ENCODE assay signal across 33 mouse cellular contexts in the genomic region with DNA sequence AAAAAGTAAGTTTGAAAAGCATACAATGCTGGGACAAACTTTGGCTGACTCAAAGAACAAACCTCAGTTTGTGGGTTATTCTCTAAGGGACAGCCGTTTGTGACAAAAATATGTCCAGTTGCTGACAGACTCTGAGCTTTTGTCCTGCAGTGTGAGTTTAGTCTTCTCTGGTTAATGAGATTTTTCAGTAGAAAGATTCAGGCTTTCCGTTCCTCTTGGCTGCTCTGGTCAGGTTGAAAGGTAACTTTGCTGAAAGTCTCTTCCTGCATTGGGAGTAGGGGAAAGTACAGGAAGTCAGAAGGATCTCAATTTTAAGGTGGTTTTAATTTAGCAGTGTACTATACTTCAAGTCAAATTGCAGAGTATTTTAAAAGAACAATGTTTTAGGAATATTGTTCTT. TPM values are rescaled to one million over a fixed set of nuclear protein-coding genes. Genes with fewer than 3 reads are reported as not detected.
DNase-seq lines count a peak whose midpoint lies in the region; ATAC-seq and TF ChIP-seq lines count a peak whose summit lies in the region.
"Had no signal": no experiment of that assay in that cellular context is flagged by ENCODE, and none has a peak within 500 bp of the region (broad histone marks: within the 10 kb centered on the region; RNA-seq: fewer than 3 reads in every experiment).

No protein-coding gene starts in this region.

- H3K27ac ChIP-seq in kidney, adult 2 months (ENCODE audit: insufficient read depth, low read depth, low read length) = peak overlapping the region; percentile 97
- H3K27ac ChIP-seq in kidney, embryonic 14.5 days (ENCODE audit: low read depth, low read length) = peak overlapping the region; percentile 12; the same call in 1 of the 2 replicates
- H3K27ac ChIP-seq in kidney, postnatal 0 days = peak overlapping the region; percentile 65
- H3K27ac ChIP-seq: embryonic facial prominence, embryonic 12.5 days; embryonic facial prominence, embryonic 15.5 days; heart, embryonic 13.5 days; hindbrain, embryonic 14.5 days had no signal

- H3K9ac ChIP-seq in kidney, embryonic 14.5 days (ENCODE audit: low read depth, low read length) = no peak overlapping the region
- H3K9ac ChIP-seq in kidney, postnatal 0 days (ENCODE audit: low read depth, low read length) = no peak overlapping the region
- H3K9ac ChIP-seq: embryonic facial prominence, embryonic 12.5 days; embryonic facial prominence, embryonic 15.5 days; forebrain, postnatal 0 days; heart, embryonic 13.5 days; hindbrain, embryonic 14.5 days had no signal

- no peaks in the 10 kb centered on the region for H3K36me3 ChIP-seq in kidney, adult 2 months (ENCODE audit: control insufficient read depth, insufficient read depth, low read length)
- no peaks in the 10 kb centered on the region for H3K36me3 ChIP-seq in kidney, embryonic 14.5 days (ENCODE audit: control insufficient read depth, insufficient read depth, low read length)
- H3K36me3 ChIP-seq in kidney, postnatal 0 days (ENCODE audit: insufficient read depth, low read length) = no peaks in the 10 kb centered on the region
- H3K36me3 ChIP-seq: embryonic facial prominence, embryonic 12.5 days; embryonic facial prominence, embryonic 15.5 days; heart, embryonic 13.5 days had no signal

- H3K9me3 ChIP-seq in kidney, embryonic 14.5 days (ENCODE audit: control insufficient read depth, low read length) = no peaks in the 10 kb centered on the region
- H3K9me3 ChIP-seq in kidney, postnatal 0 days (replicated peaks; ENCODE audit: low read length) = no peaks in the 10 kb centered on the region
- H3K9me3 ChIP-seq: embryonic facial prominence, embryonic 12.5 days; embryonic facial prominence, embryonic 15.5 days; G1E; heart, embryonic 13.5 days had no signal

- intact Hi-C loops in left cerebral cortex, postnatal 14 days (cut with DNase I) = no loop called here

- no peak for ATAC-seq in kidney, embryonic 14.5 days (ENCODE audit: low FRiP score, low TSS enrichment)
- no peak for ATAC-seq in kidney, postnatal 0 days (replicated peaks; ENCODE audit: low FRiP score, low read depth)
- ATAC-seq: forebrain, embryonic 14.5 days; forebrain, postnatal 0 days had no signal

- H3K4me1 ChIP-seq in kidney, adult 2 months (ENCODE audit: control insufficient read depth, insufficient read depth, low read length) = peaks cover 4% of the 10 kb centered on the region; the same call in 1 of the 2 replicates
- peaks cover 12% of the 10 kb centered on the region; the same call in 1 of the 2 replicates for H3K4me1 ChIP-seq in kidney, embryonic 14.5 days (ENCODE audit: control insufficient read depth, insufficient read depth, low read length)
- peaks cover 6% of the 10 kb centered on the region; the same call in 1 of the 2 replicates for H3K4me1 ChIP-seq in kidney, postnatal 0 days (replicated peaks; ENCODE audit: insufficient read depth, low read length)

- no peak overlapping the region for H3K4me2 ChIP-seq in kidney, embryonic 14.5 days (replicated peaks; ENCODE audit: low read depth, low read length)
- no peak overlapping the region for H3K4me2 ChIP-seq in kidney, postnatal 0 days (ENCODE audit: low read length)
- H3K4me2 ChIP-seq: embryonic facial prominence, embryonic 12.5 days; embryonic facial prominence, embryonic 15.5 days; heart, embryonic 13.5 days; hindbrain, embryonic 14.5 days had no signal

- 42% methylated on average over 2 of the region's 2 CpGs for WGBS in kidney, adult 2 months
- 76% methylated on average over 2 of the region's 2 CpGs for WGBS in kidney, embryonic 14.5 days
- WGBS in kidney, postnatal 0 days = 72% methylated on average over 2 of the region's 2 CpGs

- no peak for TF ChIP-seq CTCF in kidney, adult 2 months (conservative IDR thresholded peaks at IDR 0.05; ENCODE audit: insufficient read depth, insufficient read length, low read depth, low read length)
- no peak for TF ChIP-seq CTCF in kidney, postnatal 0 days (IDR thresholded peaks at IDR 0.05; ENCODE audit: low read depth)

- H3K27me3 ChIP-seq in kidney, adult 2 months (replicated peaks; ENCODE audit: control insufficient read depth, insufficient read depth, low read length) = no peaks in the 10 kb centered on the region
- no peaks in the 10 kb centered on the region for H3K27me3 ChIP-seq in kidney, embryonic 14.5 days (ENCODE audit: control insufficient read depth, insufficient read depth, low read length)
- no peaks in the 10 kb centered on the region for H3K27me3 ChIP-seq in kidney, postnatal 0 days (ENCODE audit: insufficient read depth, low read length)
- H3K27me3 ChIP-seq: CH12.LX; embryonic facial prominence, embryonic 12.5 days; embryonic facial prominence, embryonic 15.5 days; heart, embryonic 13.5 days had no signal

- TF ChIP-seq POLR2A in kidney, adult 2 months (IDR thresholded peaks at IDR 0.05; ENCODE audit: low read depth, low read length) = no peak

- DNase-seq in kidney, adult 2 months = peak; percentile 80
- DNase-seq in kidney, postnatal 10 days = no peak
- peak; percentile 21 for DNase-seq in kidney, postnatal 0 days (ENCODE audit: low spot score)
- DNase-seq in kidney, postnatal 36 days = peak; percentile 29 to 64
- DNase-seq in gastrocnemius, adult 18-20 months (ENCODE audit: low spot score) = no peak
- DNase-seq in left cerebral cortex, postnatal 14 days (ENCODE audit: low spot score in 2 of 2) = no peak
- DNase-seq: adrenal gland, adult 2 months; adrenal gland, postnatal 14 days; B cell, adult 2 months; cerebellum, adult 11 months; cerebellum, adult 2 months; cerebellum, adult 9-11 months; cerebellum, postnatal 25 days; forebrain, postnatal 0 days; gastrocnemius, postnatal 25 days; heart, adult 18-20 months; heart, postnatal 14 days; heart, postnatal 4 days had no signal

- H3K4me3 ChIP-seq in kidney, adult 2 months (ENCODE audit: insufficient read depth, low read depth, low read length) = no peak overlapping the region
- H3K4me3 ChIP-seq in kidney, embryonic 14.5 days (ENCODE audit: low read length) = no peak overlapping the region
- no peak overlapping the region for H3K4me3 ChIP-seq in kidney, postnatal 0 days (replicated peaks; ENCODE audit: low read depth, low read length)
- H3K4me3 ChIP-seq: embryonic facial prominence, embryonic 12.5 days; embryonic facial prominence, embryonic 15.5 days; heart, embryonic 13.5 days had no signal

RNA-seq across cellular contexts. Expression of a gene that starts 2.5 kb away (rescaled TPM):
- 26.5 and 41.9 TPM in 2 replicates for polyA plus RNA-seq in kidney, adult 2 months (2012; rRNA removed)
- polyA plus RNA-seq in kidney, embryonic 14.5 days (2014; fragmentation: Nextera tagmentation; extraction: Ambion mirVana) = 57.4 and 83.2 TPM in 2 replicates
- 60.9 and 65.5 TPM in 2 replicates for polyA plus RNA-seq in kidney, postnatal 0 days (2015; fragmentation: Nextera tagmentation; extraction: Ambion mirVana)
- 10 to 100 TPM; 31.3 to 38.0 TPM for total RNA-seq in gastrocnemius, adult 18-20 months (2021)
- 10 to 100 TPM; 54.7 to 57.7 TPM for total RNA-seq in left cerebral cortex, postnatal 14 days (2021)

RNA-seq across cellular contexts. Expression of a gene that starts 8.7 kb away (rescaled TPM):
- polyA plus RNA-seq in kidney, adult 2 months (2012; rRNA removed) = 1.6 and 2.0 TPM in 2 replicates
- 51.7 and 64.6 TPM in 2 replicates for polyA plus RNA-seq in kidney, embryonic 14.5 days (2014; fragmentation: Nextera tagmentation; extraction: Ambion mirVana)
- polyA plus RNA-seq in kidney, postnatal 0 days (2015; fragmentation: Nextera tagmentation; extraction: Ambion mirVana) = 48.1 and 50.8 TPM in 2 replicates
- 1 to 10 TPM; 6.3 to 6.4 TPM for total RNA-seq in gastrocnemius, adult 18-20 months (2021)
- total RNA-seq in left cerebral cortex, postnatal 14 days (2021) = 10 to 100 TPM; 24.6 to 27.9 TPM

RNA-seq across cellular contexts. Expression of a gene that starts 44.4 kb away (rescaled TPM):
- polyA plus RNA-seq in kidney, adult 2 months (2012; rRNA removed) = 37.0 and 47.2 TPM in 2 replicates
- polyA plus RNA-seq in kidney, embryonic 14.5 days (2014; fragmentation: Nextera tagmentation; extraction: Ambion mirVana) = 1.1 and 1.2 TPM in 2 replicates
- polyA plus RNA-seq in kidney, postnatal 0 days (2015; fragmentation: Nextera tagmentation; extraction: Ambion mirVana) = 14.0 and 14.3 TPM in 2 replicates
- not detected for total RNA-seq in gastrocnemius, adult 18-20 months (2021)
- not detected for total RNA-seq in left cerebral cortex, postnatal 14 days (2021)
- total RNA-seq: adrenal gland, adult 2 months; adrenal gland, postnatal 14 days; CH12.LX; common myeloid progenitor, adult 5-6 weeks; forebrain, postnatal 0 days; G1E; gastrocnemius, adult 8-10 months; gastrocnemius, postnatal 25 days; heart, adult 18-20 months; heart, postnatal 14 days; heart, postnatal 4 days had no signal
- polyA plus RNA-seq: adrenal gland, adult 2 months; cerebellum, adult 2 months; frontal cortex, adult 2 months; G1E; gonadal fat pad, adult 2 months had no signal

RNA-seq across cellular contexts. Expression of a gene that starts 49.0 kb away (rescaled TPM):
- 2.4 and 2.9 TPM in 2 replicates for polyA plus RNA-seq in kidney, adult 2 months (2012; rRNA removed)
- 25.1 and 25.8 TPM in 2 replicates for polyA plus RNA-seq in kidney, embryonic 14.5 days (2014; fragmentation: Nextera tagmentation; extraction: Ambion mirVana)
- 18.2 and 18.4 TPM in 2 replicates for polyA plus RNA-seq in kidney, postnatal 0 days (2015; fragmentation: Nextera tagmentation; extraction: Ambion mirVana)
- 1 to 10 TPM; 1.9 to 2.0 TPM for total RNA-seq in gastrocnemius, adult 18-20 months (2021)
- 10 to 100 TPM; 10.2 to 10.6 TPM for total RNA-seq in left cerebral cortex, postnatal 14 days (2021)

RNA-seq across cellular contexts. Expression of a gene that starts 49.2 kb away (rescaled TPM):
- polyA plus RNA-seq in kidney, adult 2 months (2012; rRNA removed) = not detected in 2 replicates
- polyA plus RNA-seq in kidney, embryonic 14.5 days (2014; fragmentation: Nextera tagmentation; extraction: Ambion mirVana) = not detected in 2 replicates
- 0.74 TPM in 1 of 2 replicates, not detected in the other for polyA plus RNA-seq in kidney, postnatal 0 days (2015; fragmentation: Nextera tagmentation; extraction: Ambion mirVana)
- not detected for total RNA-seq in gastrocnemius, adult 18-20 months (2021)
- not detected for total RNA-seq in left cerebral cortex, postnatal 14 days (2021)
- total RNA-seq: adrenal gland, adult 2 months; adrenal gland, postnatal 14 days; adrenal gland, postnatal 4 days; common myeloid progenitor, adult 5-6 weeks; forebrain, postnatal 0 days; G1E; gastrocnemius, adult 8-10 months; gastrocnemius, postnatal 25 days; heart, adult 18-20 months; heart, postnatal 14 days; heart, postnatal 4 days had no signal
- polyA plus RNA-seq: adrenal gland, adult 2 months; cerebellum, adult 2 months; embryonic facial prominence, embryonic 12.5 days; embryonic facial prominence, embryonic 15.5 days; forebrain, embryonic 11.5 days; G1E; heart, embryonic 13.5 days; hindbrain, embryonic 11.5 days; hindbrain, embryonic 14.5 days had no signal

Comparison
In these comparisons a context has a peak if more than half of its experiments do, and no peak if none do; other contexts are left out.
1. DNase-seq: peak in kidney, adult 2 months (single experiment), kidney, postnatal 0 days (single experiment) and kidney, postnatal 36 days (2 of 2); none in kidney, postnatal 10 days (single experiment), gastrocnemius, adult 18-20 months (single experiment) and left cerebral cortex, postnatal 14 days (0 of 2).
2. RNA of a gene that starts 8.7 kb away (polyA plus RNA-seq): 51.7 to 64.6 TPM in kidney, embryonic 14.5 days and 48.1 to 50.8 TPM in kidney, postnatal 0 days; 1.6 to 2.0 TPM in kidney, adult 2 months; every median in the first group is over 10 times any median in the second.
3. H3K27ac ChIP-seq: peak in every context shown above with its lines; median percentile 97 in kidney, adult 2 months; 65 in kidney, postnatal 0 days; 12 in kidney, embryonic 14.5 days.